Mouse (Mus musculus): ENCODE measurements around the gene Cir1. TPM values are rescaled to one million over a fixed set of nuclear protein-coding genes. Genes with fewer than 3 reads are reported as not detected.

Cir1 gene
- 21.4 to 26.6 TPM (median 24.4 TPM) in 4 replicates for total RNA-seq (2023; ENCODE audit: inconsistent age)

DNA sequence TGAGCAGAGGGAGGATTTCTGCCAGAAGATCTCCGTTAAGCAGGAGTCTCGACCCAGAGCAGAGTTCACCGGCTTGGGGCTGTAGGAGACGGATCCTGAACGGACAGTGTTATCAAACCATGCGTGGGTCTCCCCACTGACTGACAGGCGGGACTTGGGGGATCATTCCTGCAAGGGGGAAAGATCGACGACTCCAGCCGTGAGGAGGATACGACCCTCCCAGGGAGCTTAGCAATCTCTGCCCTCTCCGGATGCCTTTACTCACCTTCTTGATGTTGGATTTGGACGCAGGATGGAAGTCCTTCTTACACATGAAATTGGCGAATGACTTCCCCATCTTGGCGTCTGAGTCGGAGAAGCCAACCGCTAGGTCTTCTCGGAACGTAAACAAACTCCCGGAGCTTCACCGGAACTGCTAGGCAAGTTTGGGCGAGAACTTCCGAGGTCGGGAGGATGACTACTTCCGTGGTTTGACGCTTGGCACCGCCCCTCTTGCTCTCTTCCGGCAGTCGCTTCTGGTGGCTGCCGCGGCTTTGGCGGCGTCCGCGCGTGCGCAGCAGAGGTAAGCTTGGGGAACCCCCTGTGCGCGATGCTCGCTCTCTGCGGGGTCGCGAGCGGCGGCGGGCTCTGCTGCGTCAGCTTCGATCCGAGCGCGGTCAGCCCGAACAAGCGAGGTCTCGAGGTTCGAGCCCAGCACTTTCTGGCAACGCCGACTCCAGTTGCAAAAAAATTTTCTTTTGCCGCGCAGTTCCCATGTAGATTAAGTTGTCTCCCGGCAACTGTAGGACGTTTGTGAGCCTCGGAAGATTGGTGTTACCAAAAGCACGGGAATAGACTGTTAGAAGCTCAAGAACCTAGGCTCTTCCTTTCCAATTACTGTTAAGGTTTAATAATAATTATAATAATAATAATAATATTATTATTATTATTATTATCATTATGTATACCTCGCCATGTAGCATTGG is at the start of gene Cir1, which contains the start of gene Scrn3:
Gene Cir1 (minus strand): TSS at position 550 of the 965 bp plus-strand sequence.
Gene Scrn3 (plus strand): TSS at position 450 of the 965 bp plus-strand sequence.

GRCm38 (mm10) chr2:73271459-73272161 is 40.9 kb downstream of the Cir1 start, which contains the start of gene Sp9:
Sp9 (plus strand) TSS chr2:73271925.

Other genes with a start within 250 kb of the Cir1 start
- gene Ola1, start 93.8 kb downstream of the Cir1 start, total RNA-seq (2023; ENCODE audit: inconsistent age) = 31.5 to 38.9 TPM (median 36.3 TPM) in 4 replicates
- gene Sp9, start 40.8 kb downstream of the Cir1 start, total RNA-seq (2023; ENCODE audit: inconsistent age) = not detected in 4 replicates
- gene Scrn3, start 100 bp downstream of the Cir1 start, total RNA-seq (2023; ENCODE audit: inconsistent age) = 2.7 to 7.0 TPM (median 5.5 TPM) in 4 replicates
- gene Gpr155, start 73.9 kb upstream of the Cir1 start, total RNA-seq (2023; ENCODE audit: inconsistent age) = 15.4 to 19.7 TPM (median 17.1 TPM) in 4 replicates
- 195 to 212 TPM (median 205 TPM) in 4 replicates for gene Wipf1, start 217.0 kb upstream of the Cir1 start, total RNA-seq (2023; ENCODE audit: inconsistent age)

Data from B cell, adult (primary cell).